Mouse (Mus musculus) heart, adult 2 months (tissue): ENCODE data around the gene Nr2c1.
A peak's percentile ranks its signal among the peaks of the same experiment; 100 is the strongest.

ENCODE experiments used
- CTCF ChIP-seq: fragments of 200-600 bp; IDR thresholded peaks from 2 replicates; pipeline ENCODE4 v1.8.1; 2022; ENCODE audit warnings: antibody characterized with exemption, mild to moderate bottlenecking, moderate library complexity
- EP300 ChIP-seq: fragments of 200-500 bp; IDR thresholded peaks from 2 replicates; pipeline ENCODE4 v1.6.1; 2011; ENCODE audit warnings: low read depth, low read length, control low read depth; ENCODE audit not compliant: insufficient read depth
- POLR2A ChIP-seq: fragments of 200-500 bp; IDR thresholded peaks from 2 replicates; pipeline ENCODE4 v1.6.1; 2011; ENCODE audit warnings: mild to moderate bottlenecking, low read depth, low read length, control low read depth; ENCODE audit not compliant: insufficient read depth

GRCm38 (mm10) chr10:94124376-94124775 lies 23.4 kb upstream of the Nr2c1 start:
- TF ChIP-seq POLR2A (no peak), CTCF (peak; percentile 39), EP300 (no peak)
